Mouse (Mus musculus) embryonic facial prominence, embryonic 11.5 days (tissue): ENCODE data around the gene Plk3. TPM values are rescaled to one million over a fixed set of nuclear protein-coding genes. Genes with fewer than 3 reads are reported as not detected.

ENCODE experiments used
- ATAC-seq: fragments of 200-750 bp; cut with Nextera tagmentation; replicated peaks from 2 replicates; pipeline ENCODE4 v1.8.0; 2017; ENCODE audit warnings: low read depth; ENCODE audit not compliant: insufficient number of reproducible peaks, low FRiP score, low TSS enrichment
- DNase-seq: peaks from one replicate; pipeline ENCODE4 v3.0.0-alpha.2; 2015; ENCODE audit warnings: low spot score
- H3K27ac ChIP-seq: fragments of 300-500 bp; sonication (generic); replicated peaks from 2 replicates; pipeline ENCODE4 v1.5.1; 2014; ENCODE audit warnings: mild to moderate bottlenecking, low read depth, low read length, control low read depth
- H3K27me3 ChIP-seq: fragments of 300-500 bp; sonication (generic); 2 replicates; pipeline ENCODE4 v1.6.1; 2014; ENCODE audit warnings: mild to moderate bottlenecking, low read length, moderate library complexity, mixed read lengths; ENCODE audit not compliant: control insufficient read depth, insufficient read depth
- H3K36me3 ChIP-seq: fragments of 300-500 bp; sonication (generic); replicated peaks from 2 replicates; pipeline ENCODE4 v1.6.1; 2014; ENCODE audit warnings: low read depth, mild to moderate bottlenecking, low read length, moderate library complexity, mixed read lengths; ENCODE audit not compliant: control insufficient read depth, insufficient read depth
- H3K4me1 ChIP-seq: fragments of 300-500 bp; sonication (generic); 2 replicates; pipeline ENCODE4 v1.6.1; 2014; ENCODE audit warnings: low read length, mixed read lengths; ENCODE audit not compliant: control insufficient read depth, insufficient read depth
- H3K4me2 ChIP-seq: fragments of 300-500 bp; sonication (generic); 2 replicates; pipeline ENCODE4 v1.6.1; 2014; ENCODE audit warnings: low read depth, mild to moderate bottlenecking, control low read depth, low read length, moderate library complexity
- H3K4me3 ChIP-seq: fragments of 300-500 bp; sonication (generic); 2 replicates; pipeline ENCODE4 v1.5.1; 2014; ENCODE audit warnings: low read depth, low read length, control low read depth
- H3K9ac ChIP-seq: fragments of 300-500 bp; sonication (generic); replicated peaks from 2 replicates; pipeline ENCODE4 v1.6.1; 2014; ENCODE audit warnings: mild to moderate bottlenecking, control low read depth, low read length
- H3K9me3 ChIP-seq: fragments of 300-500 bp; sonication (generic); replicated peaks from 2 replicates; pipeline ENCODE4 v1.6.1; 2016; ENCODE audit warnings: mild to moderate bottlenecking, low read length, inconsistent platforms, mixed read lengths; ENCODE audit not compliant: control insufficient read depth
- WGBS: fragments of 180-500 bp; shearing (Covaris S2); extraction: QIAGEN DNeasy Blood & Tissue Kit; methylation state at CpG from one replicate; pipeline ENCODE4 v1.1.7; 2014; 5-methylcytosine and 5-hydroxymethylcytosine counted together
- polyA plus RNA-seq: library from polyadenylated mRNA; unstranded; fragments of >200 nt; fragmentation: Nextera tagmentation; extraction: Ambion mirVana; gene quantifications from 2 replicates; pipeline ENCODE4 v1.2.1, GENCODE M21; 2014

Plk3 gene
- polyA plus RNA-seq, 1 experiment from 2014 or later: 7.2 TPM

GRCm38 (mm10) chr4:117155792-117156355 is 22.1 kb upstream of the Plk3 start, which contains the start of gene Rps8:
TSS of gene Rps8 (minus strand) at chr4:117156243.
- Histone ChIP-seq H3K27ac (peak within 1 kb of the TSS; percentile 94), H3K36me3 (peaks cover 21% of the 10 kb centered on the region), H3K4me1 (no peaks in the 10 kb centered on the region; the same call in 1 of the 2 replicates), H3K4me3 (peak within 1 kb of the TSS; percentile 98), H3K27me3 (no peaks in the 10 kb centered on the region), H3K9ac (peak within 1 kb of the TSS; percentile 99), H3K9me3 (no peaks in the 10 kb centered on the region), H3K4me2 (peak within 1 kb of the TSS; percentile 86)
- peak; percentile 96 for DNase-seq
- peak; percentile 95 for ATAC-seq
- WGBS: under 1% methylated on average over 50 of the region's 52 CpGs

GRCm38 (mm10) chr4:117155020-117155791 is 21.4 kb upstream of the Plk3 start:
- H3K4me1 ChIP-seq: no peaks in the 10 kb centered on the region; the same call in 1 of the 2 replicates
- peak overlapping the region; percentile 99 for H3K9ac ChIP-seq
- no peaks in the 10 kb centered on the region for H3K9me3 ChIP-seq
- H3K36me3 ChIP-seq: peaks cover 24% of the 10 kb centered on the region
- H3K4me2 ChIP-seq: peak overlapping the region; percentile 86
- H3K4me3 ChIP-seq: peak overlapping the region; percentile 98
- 2% methylated on average over 44 of the region's 44 CpGs for WGBS
- no peak for ATAC-seq
- H3K27me3 ChIP-seq: no peaks in the 10 kb centered on the region
- DNase-seq: no peak
- peak overlapping the region; percentile 94 for H3K27ac ChIP-seq

GRCm38 (mm10) chr4:117152714-117153113 is 19.0 kb upstream of the Plk3 start:
- ATAC-seq (no peak), DNase-seq (no peak)
- H3K9me3 ChIP-seq: no peaks in the 10 kb centered on the region
- no peaks in the 10 kb centered on the region for H3K27me3 ChIP-seq
- no peak overlapping the region for H3K4me2 ChIP-seq
- peaks cover 21% of the 10 kb centered on the region for H3K36me3 ChIP-seq
- no peak overlapping the region for H3K27ac ChIP-seq
- 83% methylated on average over 5 of the region's 5 CpGs for WGBS
- no peaks in the 10 kb centered on the region; the same call in 1 of the 2 replicates for H3K4me1 ChIP-seq
- H3K9ac ChIP-seq: no peak overlapping the region
- no peak overlapping the region for H3K4me3 ChIP-seq

- DNase-seq (no peak), ATAC-seq (no peak)
- Histone ChIP-seq H3K27ac (no peak overlapping the region), H3K4me2 (no peak overlapping the region), H3K9me3 (no peaks in the 10 kb centered on the region), H3K27me3 (no peaks in the 10 kb centered on the region), H3K4me1 (no peaks in the 10 kb centered on the region; the same call in 1 of the 2 replicates), H3K4me3 (no peak overlapping the region), H3K36me3 (peaks cover 21% of the 10 kb centered on the region), H3K9ac (no peak overlapping the region)
- 81% methylated on average over 1 of the region's 1 CpGs for whole genome bisulfite sequencing
These were observed 17.7 kb upstream of the Plk3 start for GRCm38 (mm10) chr4:117151416-117151815.

- Histone ChIP-seq H3K27ac (no peak overlapping the region), H3K4me3 (no peak overlapping the region), H3K9ac (no peak overlapping the region), H3K9me3 (no peaks in the 10 kb centered on the region), H3K27me3 (no peaks in the 10 kb centered on the region), H3K4me1 (no peaks in the 10 kb centered on the region; the same call in 1 of the 2 replicates), H3K36me3 (peaks cover 21% of the 10 kb centered on the region), H3K4me2 (no peak overlapping the region)
- WGBS: 85% methylated on average over 6 of the region's 6 CpGs
- ATAC-seq (0 out of 2 replicates have a peak, but pooled peaks have one; percentile 27), DNase-seq (no peak)
These were observed 16.5 kb upstream of the Plk3 start for GRCm38 (mm10) chr4:117150212-117150733.

DNA sequence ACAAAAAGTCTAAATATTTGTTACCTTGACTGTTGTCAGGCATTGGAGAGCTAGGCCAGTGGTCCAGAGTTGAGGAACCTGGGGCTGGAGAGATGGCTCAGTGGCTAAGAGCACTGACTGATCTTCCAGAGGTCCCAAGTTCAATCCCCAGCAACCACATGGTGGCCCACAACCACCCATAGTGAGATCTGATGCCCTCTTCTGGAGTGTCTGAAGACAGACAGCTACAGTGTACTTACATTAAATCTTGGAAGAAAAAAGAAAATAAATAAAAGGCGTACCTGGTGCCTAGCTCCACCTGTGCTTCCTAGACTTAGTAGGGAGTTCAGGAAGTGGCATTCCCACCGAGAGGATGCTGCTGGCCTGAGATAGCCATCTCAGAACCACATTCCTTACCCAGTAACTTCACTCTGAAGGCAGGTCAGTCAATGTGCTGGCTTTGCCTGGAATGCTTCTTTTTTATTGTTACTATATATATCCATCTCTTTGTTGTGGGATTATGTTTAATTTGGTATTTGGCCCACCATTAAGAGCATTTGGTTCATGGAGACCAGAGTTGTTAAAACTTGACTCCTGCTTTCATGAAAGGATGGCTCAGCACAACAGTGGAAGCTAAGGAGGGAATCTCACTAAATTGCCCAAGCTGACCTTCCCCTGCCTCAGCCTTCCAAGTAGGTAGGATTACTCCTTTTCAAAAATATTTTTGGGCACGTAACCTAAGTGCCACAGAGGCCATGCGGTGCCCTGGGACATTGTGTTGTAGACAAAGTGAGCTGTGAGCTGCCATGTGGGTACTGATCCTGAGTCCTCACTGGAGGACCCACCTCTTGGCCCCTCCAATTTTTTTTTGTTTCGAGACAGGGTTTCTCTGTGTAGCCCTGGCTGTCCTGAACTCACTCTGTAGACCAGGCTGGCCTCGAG is 15.8 kb upstream of the Plk3 start:
- Histone ChIP-seq H3K9ac (no peak overlapping the region), H3K27ac (no peak overlapping the region), H3K9me3 (no peaks in the 10 kb centered on the region), H3K4me2 (no peak overlapping the region), H3K27me3 (no peaks in the 10 kb centered on the region), H3K4me3 (no peak overlapping the region), H3K36me3 (peaks cover 21% of the 10 kb centered on the region), H3K4me1 (no peaks in the 10 kb centered on the region; the same call in 1 of the 2 replicates)
- no peak for ATAC-seq
- no peak for DNase-seq
- WGBS: 75% methylated on average over 6 of the region's 6 CpGs

- DNase-seq: no peak
- H3K27ac ChIP-seq: no peak overlapping the region
- H3K36me3 ChIP-seq: peaks cover 21% of the 10 kb centered on the region
These were observed 15.1 kb upstream of the Plk3 start for GRCm38 (mm10) chr4:117148815-117149214.

More at GRCm38 (mm10) chr4:117148815-117149214, 15.1 kb upstream of the Plk3 start:
- Histone ChIP-seq H3K4me1 (no peaks in the 10 kb centered on the region; the same call in 1 of the 2 replicates), H3K4me2 (no peak overlapping the region), H3K4me3 (no peak overlapping the region), H3K9me3 (no peaks in the 10 kb centered on the region), H3K9ac (no peak overlapping the region), H3K27me3 (no peaks in the 10 kb centered on the region)
- ATAC-seq: no peak
- WGBS: 65% methylated on average over 24 of the region's 24 CpGs
